Mouse (Mus musculus): ENCODE measurements at regions not wholly inside any gene's neighbourhood (a gene's known extent, or its start where the extent isn't known, plus 50 kb on each side); places are given as distances from the start of the nearest gene placed in this dataset.

DNA sequence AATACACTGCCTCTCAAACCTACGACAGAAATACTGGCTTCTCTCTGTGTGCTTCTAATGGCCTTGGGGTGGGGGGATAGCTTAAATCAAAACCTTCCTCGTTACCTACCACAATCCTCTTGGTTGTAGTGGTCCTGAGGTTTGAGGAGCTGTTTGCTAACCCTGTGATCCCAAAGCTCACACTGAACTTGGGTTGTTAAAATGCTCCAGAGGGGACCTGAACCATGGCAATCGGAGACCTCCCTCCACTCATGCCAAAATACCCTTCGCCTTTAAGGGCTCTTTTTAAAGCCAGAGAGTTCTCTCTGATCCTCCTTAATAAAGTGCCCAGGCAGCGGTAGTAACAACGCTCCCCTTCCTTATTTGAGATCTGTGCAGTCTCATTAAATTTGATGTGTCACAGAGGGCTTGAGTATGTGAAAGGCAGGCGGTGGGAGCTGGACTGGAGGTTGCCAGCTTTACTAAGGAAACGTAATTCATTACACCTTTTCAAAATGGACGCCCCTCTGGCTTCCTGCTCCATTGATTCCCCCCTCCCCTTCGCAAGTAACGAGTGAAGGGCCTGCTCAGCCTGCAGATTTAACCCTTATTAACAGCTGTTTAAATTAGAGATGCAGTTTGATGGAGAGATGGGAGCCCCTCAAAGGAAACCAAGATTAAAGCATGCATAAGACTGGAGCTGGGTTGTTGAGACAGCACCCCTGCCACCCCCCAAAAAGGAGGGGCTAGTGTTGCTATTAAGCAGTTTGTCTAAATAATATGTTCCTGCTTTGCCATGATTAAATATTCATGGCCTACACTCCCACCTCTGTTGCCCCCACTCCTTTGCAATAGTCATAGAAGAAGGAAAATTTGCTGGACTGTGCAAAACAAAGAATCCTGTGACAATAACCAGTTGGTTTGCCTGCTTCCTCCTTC lies 289.4 kb downstream of the Sorl1 start:
- in situ Hi-C loops (cut with MboI, MseI), result no loop called here

DNA sequence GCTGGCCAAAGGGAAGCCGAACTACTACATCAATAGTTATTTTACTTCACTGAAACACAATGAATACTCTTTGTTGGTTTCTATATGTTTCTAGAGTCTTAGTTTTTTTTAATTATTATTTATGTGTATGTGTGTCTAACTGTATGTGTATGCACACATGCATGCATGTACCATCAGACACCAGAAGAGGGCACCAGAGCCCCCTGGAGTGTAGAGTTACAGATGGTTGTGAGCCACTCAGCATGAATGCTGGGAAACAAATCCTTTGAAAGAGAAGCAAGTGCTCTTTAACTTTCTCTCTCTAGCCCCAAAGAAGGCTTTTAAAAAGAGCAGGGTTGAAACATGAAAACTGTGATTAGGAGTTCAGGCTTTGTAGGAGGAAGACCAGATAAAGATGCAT lies 290.7 kb downstream of the Sorl1 start:
- in situ Hi-C loops (cut with MboI, MseI), result no loop called here

- in situ Hi-C loops (cut with MboI, MseI), result no loop called here
Measured at GRCm38 (mm10) chr9:41827356-41827755, 296.7 kb downstream of the Sorl1 start.

DNA sequence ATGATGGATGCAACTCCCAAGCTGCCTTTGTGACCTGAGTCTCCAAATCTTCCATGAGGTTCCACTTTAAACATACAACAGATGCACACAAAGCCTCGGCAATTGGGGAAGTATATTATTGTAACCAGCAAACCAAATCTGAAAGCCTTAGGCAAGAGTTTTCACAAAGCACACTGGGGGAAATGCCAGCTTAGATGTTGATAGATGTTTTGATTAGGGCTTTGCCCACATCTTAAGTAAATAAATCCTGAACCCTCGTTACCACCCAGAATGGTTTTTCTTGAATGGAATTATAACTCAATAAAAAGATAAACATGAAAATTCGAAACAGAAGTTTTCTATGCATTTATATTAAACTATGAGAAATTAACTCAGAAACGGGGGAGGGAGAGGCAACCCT lies 302.7 kb downstream of the Sorl1 start:
- in situ Hi-C loops (cut with MboI, MseI), result no loop called here

DNA sequence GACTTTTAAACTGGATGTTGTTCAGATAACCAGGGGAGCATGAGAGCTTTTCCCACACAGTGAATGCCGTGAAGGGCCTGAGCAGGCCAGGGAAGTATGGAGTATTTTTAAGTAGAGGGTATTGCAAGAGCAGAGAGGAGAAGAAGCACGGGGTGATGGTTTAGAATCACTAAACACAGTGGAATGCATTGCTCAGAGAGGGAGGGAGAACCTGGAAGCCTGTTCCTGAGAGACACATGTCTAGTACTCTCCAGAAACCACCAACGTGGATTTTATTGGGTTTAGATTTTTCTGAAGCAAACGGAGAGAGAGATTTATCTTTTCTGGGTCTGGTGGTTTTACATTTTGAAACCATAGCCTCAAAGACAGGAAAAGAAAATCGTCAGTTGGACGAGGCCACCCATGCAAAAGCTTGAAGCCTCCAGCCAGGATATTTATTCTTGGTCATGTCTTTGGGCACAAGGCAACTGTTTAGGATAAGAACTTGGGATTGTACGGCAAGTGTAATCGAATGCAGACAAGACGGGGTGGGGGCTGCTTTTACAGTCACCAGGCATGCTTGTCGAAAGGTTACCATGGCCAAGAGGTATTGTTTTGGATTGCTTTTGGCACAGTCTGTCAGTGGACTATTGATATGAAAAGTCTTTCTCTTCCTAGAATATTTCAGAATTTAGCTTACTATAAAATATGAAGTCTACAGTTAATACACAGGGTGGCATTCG lies 306.2 kb downstream of the Sorl1 start:
- in situ Hi-C loops (cut with MboI, MseI), result no loop called here

DNA sequence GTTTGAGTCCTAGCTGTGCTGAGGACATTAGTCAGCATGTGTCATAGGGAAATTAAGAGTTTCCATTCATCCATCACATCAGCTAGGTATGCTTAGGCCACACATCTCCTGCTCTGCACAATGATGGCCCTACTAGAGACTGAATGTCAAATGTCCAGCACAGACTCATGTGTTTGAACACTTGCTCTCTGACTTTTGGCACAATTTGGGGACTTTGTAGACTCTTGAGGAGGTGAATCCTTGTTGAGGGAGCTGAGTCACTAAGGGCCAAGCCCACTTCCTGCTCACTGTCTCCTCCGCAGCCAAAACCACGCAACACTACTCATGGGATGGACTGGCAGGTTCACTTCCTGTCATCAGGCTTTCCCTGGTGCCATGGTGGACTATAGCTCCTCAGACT lies 308.2 kb downstream of the Sorl1 start:
- in situ Hi-C loops (cut with MboI, MseI), result no loop called here

- in situ Hi-C loops (cut with MboI, MseI), result no loop called here
Measured at GRCm38 (mm10) chr9:41809291-41809690, 314.8 kb downstream of the Sorl1 start.

DNA sequence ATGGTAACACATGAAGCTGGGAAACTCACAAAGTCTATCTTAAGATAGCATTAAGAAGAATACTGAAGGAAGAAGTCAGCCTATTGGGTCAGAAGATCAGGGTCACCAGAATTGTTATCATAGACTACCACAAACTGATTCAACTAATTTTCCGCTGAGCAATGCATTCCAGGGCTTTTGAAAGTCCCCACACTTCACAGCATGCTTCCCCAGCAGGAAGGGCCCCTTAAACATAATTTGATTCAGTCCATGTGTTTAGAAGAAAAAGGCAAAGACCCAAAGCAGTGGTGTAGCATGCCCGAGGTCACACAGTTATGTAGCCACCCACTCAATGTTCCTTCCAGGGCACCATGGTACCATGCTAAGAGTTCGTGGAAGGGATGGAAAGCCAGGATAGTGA lies 315.3 kb downstream of the Sorl1 start:
- in situ Hi-C loops (cut with MboI, MseI), result no loop called here

DNA sequence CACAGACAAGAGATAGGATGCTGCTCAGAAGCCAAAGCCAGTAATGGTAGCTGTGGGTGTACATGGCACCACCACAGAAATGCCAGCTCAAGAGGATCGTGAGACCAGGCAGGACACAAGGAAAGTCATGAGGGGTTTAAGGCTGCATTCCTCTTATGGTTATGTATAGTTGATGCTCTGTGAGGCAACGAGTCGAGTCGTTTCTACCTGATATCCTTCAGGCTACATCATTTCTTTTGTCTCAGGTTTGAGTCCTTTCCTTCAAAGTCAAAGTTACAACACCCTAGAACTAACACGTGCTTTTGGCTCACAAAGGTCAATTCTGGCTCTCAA lies 317.8 kb downstream of the Sorl1 start:
- in situ Hi-C loops (cut with MboI, MseI), result no loop called here

DNA sequence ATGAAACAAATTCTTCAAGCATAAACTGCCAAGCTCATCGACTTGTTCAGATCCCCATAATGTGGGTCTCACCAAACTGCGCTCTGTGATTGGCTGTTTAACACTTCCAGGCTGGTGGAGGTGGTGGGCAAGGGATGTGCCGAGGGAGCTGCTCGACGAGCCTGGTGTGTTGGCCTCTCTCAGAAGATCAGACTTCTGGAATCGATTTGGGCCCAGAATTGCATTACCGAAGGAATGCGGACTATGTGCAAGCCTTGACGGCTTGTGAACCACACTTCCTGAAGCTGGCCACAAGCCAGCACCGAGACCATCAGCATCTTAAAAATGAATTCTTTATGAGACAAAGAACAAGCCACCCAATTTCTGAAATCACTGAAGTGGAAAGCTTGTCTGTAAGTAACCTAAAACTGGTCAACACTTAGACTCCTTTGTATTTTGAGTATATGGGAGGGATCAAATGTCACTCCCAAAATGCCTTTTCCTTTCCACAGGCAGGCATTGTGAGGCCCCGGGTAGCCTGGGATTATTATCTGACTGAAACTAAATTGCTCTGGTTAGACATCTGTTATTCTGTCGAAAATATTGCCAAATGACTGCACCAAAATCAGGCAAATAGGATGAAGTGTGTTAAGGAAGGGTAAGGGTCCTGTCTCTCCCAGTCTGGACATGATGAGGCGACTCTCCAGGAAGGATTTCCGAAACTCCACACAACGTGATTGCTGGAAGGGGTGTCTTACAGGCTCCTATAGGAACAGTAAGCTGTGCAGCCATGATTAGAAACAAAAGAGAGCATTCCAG lies 318.4 kb downstream of the Sorl1 start:
- in situ Hi-C loops (cut with MboI, MseI), result no loop called here

DNA sequence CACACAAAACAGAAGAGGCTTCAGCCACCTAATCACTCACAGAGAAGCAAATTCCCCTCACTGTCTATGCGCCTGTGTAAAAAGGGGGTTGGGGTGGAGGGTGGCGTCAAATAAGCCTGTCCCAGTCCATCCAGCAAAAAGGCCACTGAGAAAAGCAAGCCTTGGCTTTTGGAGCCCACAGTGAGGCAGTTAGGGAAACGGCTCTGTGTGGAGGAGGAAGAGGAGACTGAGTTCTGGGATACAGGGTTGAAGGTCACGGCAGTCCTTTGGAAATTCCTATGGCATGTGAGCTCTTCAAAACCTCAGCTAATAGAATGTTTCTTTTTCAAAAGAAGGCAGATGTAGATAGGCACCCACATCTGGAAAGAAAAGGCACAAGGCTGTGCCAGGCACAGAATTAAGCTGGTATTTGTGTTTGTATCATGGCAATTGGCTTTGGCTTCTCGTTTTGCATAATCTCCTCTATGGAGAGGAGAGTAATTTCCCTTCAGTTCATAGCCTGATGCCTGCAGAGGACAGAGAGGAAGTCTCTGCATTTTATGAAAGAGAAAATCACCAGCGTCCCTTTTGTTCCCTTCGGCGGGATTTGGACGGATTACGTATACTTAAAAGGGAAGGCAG lies 319.3 kb downstream of the Sorl1 start:
- in situ Hi-C loops (cut with MboI, MseI), result no loop called here

- in situ Hi-C loops (cut with MboI, MseI), result no loop called here
Measured at GRCm38 (mm10) chr9:41803680-41804460, 320.2 kb downstream of the Sorl1 start.

DNA sequence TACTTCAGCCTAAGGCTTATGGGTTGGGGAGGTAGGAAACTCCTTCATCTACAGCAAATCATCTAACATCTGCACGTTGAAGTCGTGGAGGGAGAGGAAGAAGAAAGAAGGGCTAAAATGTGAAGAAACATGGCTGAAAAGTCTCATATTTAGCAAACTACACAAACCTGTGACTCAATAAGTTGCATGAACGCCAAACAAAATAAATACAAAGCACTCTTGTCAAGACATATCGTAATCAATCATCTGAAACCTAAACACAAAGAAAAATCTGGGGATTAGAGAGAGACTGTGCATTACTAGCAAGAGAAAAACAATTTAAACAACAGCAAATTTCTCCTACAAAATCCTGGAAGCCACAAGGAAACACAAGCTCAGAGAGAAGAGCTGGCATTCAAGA lies 322.7 kb downstream of the Sorl1 start:
- in situ Hi-C loops (cut with MboI, MseI), result no loop called here

DNA sequence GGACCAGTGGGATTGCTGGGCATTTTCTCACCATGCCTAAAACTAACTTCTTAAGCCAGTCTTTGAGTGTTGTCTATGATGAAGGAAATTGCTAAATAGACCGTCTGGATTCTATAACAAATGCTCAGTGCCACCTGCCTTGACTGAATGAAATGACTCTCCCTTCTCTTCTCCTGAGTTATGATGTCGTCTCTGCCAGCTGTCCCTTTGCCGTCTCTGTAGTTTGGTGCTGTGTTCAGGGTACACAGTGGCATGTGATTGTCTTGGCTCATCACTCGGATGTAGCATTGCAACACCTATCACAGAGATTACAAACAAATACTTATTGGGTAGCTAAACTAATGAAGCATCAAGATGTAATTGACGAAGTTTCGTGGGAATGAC lies 331.3 kb downstream of the Sorl1 start:
- in situ Hi-C loops (cut with MboI, MseI), result no loop called here

GRCm38 (mm10) chr9:41792173-41792829 lies 331.8 kb downstream of the Sorl1 start:
- in situ Hi-C loops (cut with MboI, MseI), result no loop called here

DNA sequence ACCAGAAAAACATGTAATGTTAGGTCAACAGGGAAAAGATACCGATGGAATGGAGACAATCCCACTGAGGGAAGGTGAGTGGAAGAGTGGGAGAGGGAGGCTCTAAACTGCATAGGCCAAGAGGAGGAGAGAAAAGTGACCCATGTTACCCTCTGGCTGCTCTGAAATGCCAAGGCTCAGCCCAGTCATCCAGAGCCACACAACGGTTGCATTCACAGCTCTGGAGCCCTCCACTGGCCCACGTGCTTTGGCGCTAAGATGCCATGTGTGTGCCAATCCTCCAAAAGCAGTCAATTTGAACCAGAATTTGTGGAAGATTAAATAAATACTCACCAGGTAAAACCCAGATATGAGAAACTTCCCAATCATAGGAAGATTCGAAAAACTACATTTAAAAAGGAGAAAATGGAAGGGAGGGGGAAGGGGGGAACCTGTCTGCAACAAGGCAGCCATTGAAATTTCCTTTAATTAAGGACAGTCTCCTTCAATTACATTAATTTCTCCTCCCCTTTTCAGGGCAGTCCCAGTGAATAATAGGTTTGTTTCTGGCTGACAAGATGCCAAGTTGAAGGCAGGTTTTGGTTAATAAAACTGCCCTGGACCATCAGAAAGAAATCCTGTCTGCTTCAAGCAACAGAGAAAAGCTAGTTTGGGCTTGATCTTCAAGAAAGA lies 332.5 kb downstream of the Sorl1 start:
- in situ Hi-C loops (cut with MboI, MseI), result no loop called here

DNA sequence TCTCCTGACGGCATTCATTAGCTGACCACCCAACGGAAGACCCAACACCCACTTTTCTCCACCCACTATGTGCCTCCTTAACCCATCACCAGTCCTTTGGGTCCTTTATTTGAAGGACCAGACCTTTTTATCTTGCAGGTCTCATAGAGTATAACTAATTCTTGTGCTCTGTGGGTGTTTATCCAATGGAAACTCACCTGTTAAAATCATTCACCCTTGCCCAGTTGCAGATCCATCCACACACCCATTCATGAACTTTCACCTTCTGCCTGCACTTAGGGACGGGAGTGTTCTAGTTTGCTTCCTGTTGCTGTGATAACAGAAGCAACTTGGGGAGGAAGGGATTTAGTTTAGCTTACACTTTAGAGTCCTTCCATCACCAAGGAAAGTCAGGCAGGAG lies 339.0 kb downstream of the Sorl1 start:
- in situ Hi-C loops (cut with MboI, MseI), result no loop called here

- in situ Hi-C loops (cut with MboI, MseI), result no loop called here
Measured at GRCm38 (mm10) chr9:41772281-41772902, 351.7 kb downstream of the Sorl1 start.

- in situ Hi-C loops (cut with MboI, MseI), result no loop called here
Measured at GRCm38 (mm10) chr9:41771276-41771675, 352.8 kb downstream of the Sorl1 start.

DNA sequence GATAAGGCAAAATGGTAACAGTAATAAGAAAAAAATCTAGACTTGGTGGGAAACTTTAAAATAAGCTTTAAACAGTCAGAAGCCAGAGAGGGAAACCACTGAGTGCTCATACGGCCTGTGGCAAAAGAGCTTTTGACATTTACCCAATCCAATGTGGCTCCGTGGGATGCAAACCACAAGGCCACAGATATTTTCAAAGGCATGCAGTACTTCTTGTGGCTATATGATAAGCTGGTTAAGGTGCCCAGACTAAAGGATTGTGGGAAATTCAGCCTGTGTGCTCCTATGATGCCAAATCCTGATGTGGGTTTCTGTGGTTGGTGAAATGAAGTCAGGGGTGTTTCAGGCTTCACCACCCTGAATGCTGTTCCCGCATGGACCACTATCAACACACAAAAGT lies 355.8 kb downstream of the Sorl1 start:
- in situ Hi-C loops (cut with MboI, MseI), result no loop called here
